Mouse (Mus musculus): Measurements from ENCODE around the gene Tspan14.

DNA sequence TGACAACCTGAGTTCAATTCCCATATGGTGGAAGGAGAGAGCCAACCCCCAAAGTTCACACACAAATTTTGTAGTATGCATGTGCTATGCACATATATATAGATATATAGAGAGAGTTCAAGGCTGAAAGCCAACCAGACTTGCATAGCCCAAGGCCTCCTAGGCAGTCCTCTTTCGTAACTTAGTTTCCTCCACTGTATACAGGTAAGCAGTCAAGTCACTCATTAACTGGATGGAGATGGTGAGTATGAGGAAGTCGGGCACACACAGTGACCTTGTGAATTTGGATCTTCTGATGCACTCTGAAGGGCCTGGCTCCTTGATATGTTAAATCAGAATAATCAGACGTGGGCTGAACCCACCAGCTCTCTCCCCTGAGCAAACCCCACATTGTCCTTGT is 68.7 kb downstream of the Tspan14 start:
- TF ChIP-seq CTCF (IDR thresholded peaks at IDR 0.05; ENCODE audit: low read depth) (no peak), EP300 (IDR thresholded peaks at IDR 0.05; ENCODE audit: low read depth) (no peak)
